Mouse (Mus musculus) MEL (cell line): ENCODE data around the gene Kcng3.

Source experiments
- CTCF ChIP-seq, 3 experiments: IDR thresholded peaks in 2 of 3; conservative IDR thresholded peaks in 1 of 3; 2 replicates each; pipeline ENCODE4 v1.5.1; 2011 to 2012; ENCODE audit warnings: low read length in 3 of 3, low read depth in 2 of 3, mild to moderate bottlenecking in 2 of 3, improper control_type of control experiment in 1 of 3, inconsistent platforms in 1 of 3, mixed read lengths in 1 of 3, moderate library complexity in 1 of 3; ENCODE audit not compliant: control insufficient read depth in 1 of 3, insufficient read depth in 1 of 3, poor library complexity in 1 of 3, severe bottlenecking in 1 of 3
- EP300 ChIP-seq, 2 experiments: IDR thresholded peaks; 2 replicates each; pipeline ENCODE4 v1.6.1; 2011; ENCODE audit warnings: improper control_type of control experiment in 2 of 2, low read length in 2 of 2, low read depth in 1 of 2, mild to moderate bottlenecking in 1 of 2
- ETS1 ChIP-seq: IDR thresholded peaks from 2 replicates; pipeline ENCODE4 v1.6.1; 2012; ENCODE audit warnings: low read depth, mild to moderate bottlenecking, inconsistent platforms, low read length, improper control_type of control experiment, moderate library complexity
- GATA1 ChIP-seq: IDR thresholded peaks from 2 replicates; pipeline ENCODE4 v1.6.1; 2011; ENCODE audit warnings: low read depth, low read length, improper control_type of control experiment
- MAX ChIP-seq: IDR thresholded peaks from 2 replicates; pipeline ENCODE4 v1.6.1; 2011; ENCODE audit warnings: low read length, improper control_type of control experiment
- MYB ChIP-seq: IDR thresholded peaks from 2 replicates; pipeline ENCODE4 v1.6.1; 2011; ENCODE audit warnings: mild to moderate bottlenecking, low read depth, low read length, improper control_type of control experiment
- NELFE ChIP-seq: IDR thresholded peaks from 2 replicates; pipeline ENCODE4 v1.6.1; 2011; ENCODE audit warnings: low read depth, low read length, improper control_type of control experiment
- POLR2A ChIP-seq, 2 experiments: IDR thresholded peaks; 2 replicates each; pipeline ENCODE4 v1.6.1; 2011 to 2012; ENCODE audit warnings: low read length in 2 of 2, mild to moderate bottlenecking in 2 of 2, control low read depth in 1 of 2, improper control_type of control experiment in 1 of 2, low read depth in 1 of 2, moderate library complexity in 1 of 2; ENCODE audit not compliant: control insufficient read depth in 1 of 2, insufficient read depth in 1 of 2, poor library complexity in 1 of 2
- POLR2AphosphoS2 ChIP-seq: IDR thresholded peaks from 2 replicates; pipeline ENCODE4 v1.6.1; 2011; ENCODE audit warnings: low read length, improper control_type of control experiment
- POLR2AphosphoS5 ChIP-seq: IDR thresholded peaks from 2 replicates; pipeline ENCODE4 v1.6.1; 2012; ENCODE audit warnings: low read depth, borderline replicate concordance, mild to moderate bottlenecking, inconsistent platforms, low read length, moderate library complexity, mixed read lengths
- TAL1 ChIP-seq: IDR thresholded peaks from 2 replicates; pipeline ENCODE4 v1.6.1; 2012; ENCODE audit warnings: mild to moderate bottlenecking, inconsistent platforms, low read length, moderate library complexity, mixed read lengths
- TBP ChIP-seq: IDR thresholded peaks from 2 replicates; pipeline ENCODE4 v1.8.0; 2011; ENCODE audit warnings: low read depth, low read length, improper control_type of control experiment
- USF1 ChIP-seq: IDR thresholded peaks from 2 replicates; pipeline ENCODE4 v1.6.1; 2014; ENCODE audit warnings: low read depth, mild to moderate bottlenecking, inconsistent platforms, low read length, improper control_type of control experiment, moderate library complexity
- ZKSCAN1 ChIP-seq: IDR thresholded peaks from 2 replicates; pipeline ENCODE4 v1.6.1; 2012; ENCODE audit warnings: low read depth, mild to moderate bottlenecking, inconsistent platforms, low read length, improper control_type of control experiment, moderate library complexity

GRCm38 (mm10) chr17:83554997-83555396, 76.7 kb downstream of the Kcng3 start:
- TF ChIP-seq ETS1, result no peak
- TF ChIP-seq MAX, result no peak
- no peak for TF ChIP-seq NELFE
- TF ChIP-seq USF1, result no peak
- no peak for TF ChIP-seq POLR2AphosphoS5
- TF ChIP-seq TBP, result no peak
- no peak for TF ChIP-seq GATA1
- TF ChIP-seq POLR2AphosphoS2, result no peak
- TF ChIP-seq POLR2A (IDR thresholded peaks at IDR 0.05; ENCODE audit: control insufficient read depth in 1 of 2, insufficient read depth in 1 of 2, low read depth in 1 of 2, low read length in 2 of 2, poor library complexity in 1 of 2), result no peak
- no peak for TF ChIP-seq MYB
- no peak for TF ChIP-seq TAL1
- no peak for TF ChIP-seq CTCF (IDR thresholded peaks at IDR 0.05 in 2 of 3, conservative IDR thresholded peaks at IDR 0.05 in 1 of 3; ENCODE audit: control insufficient read depth in 1 of 3, insufficient read depth in 1 of 3, low read depth in 2 of 3, low read length in 3 of 3, poor library complexity in 1 of 3, severe bottlenecking in 1 of 3)
- no peak for TF ChIP-seq EP300 (IDR thresholded peaks at IDR 0.05; ENCODE audit: low read depth in 1 of 2, low read length in 2 of 2)
- no peak for TF ChIP-seq ZKSCAN1
